Mouse (Mus musculus): ENCODE data around the gene Gnb5. TPM values are rescaled to one million over a fixed set of nuclear protein-coding genes. Genes with fewer than 3 reads are reported as not detected.

Gene Gnb5
- polyA plus RNA-seq, 1 experiment from 2014 or later, result 16.1 TPM

GRCm38 (mm10) chr9:75328047-75328446 lies 22.0 kb downstream of the Gnb5 start:
- DNase-seq (ENCODE audit: low spot score), result no peak
- ATAC-seq (ENCODE audit: low FRiP score, low TSS enrichment), result no peak
- H3K36me3 ChIP-seq (ENCODE audit: control insufficient read depth, insufficient read depth, low read length), result peaks cover 10% of the 10 kb centered on the region
- H3K4me3 ChIP-seq (ENCODE audit: low read depth, low read length), result no peak overlapping the region
- no peak overlapping the region for H3K9ac ChIP-seq (ENCODE audit: low read length)
- no peak overlapping the region for H3K4me2 ChIP-seq (replicated peaks; ENCODE audit: low read depth)
- TF ChIP-seq CTCF (IDR thresholded peaks at IDR 0.05; ENCODE audit: low read depth) (no peak), EP300 (optimal IDR thresholded peaks at IDR 0.05) (no peak)
- no peaks in the 10 kb centered on the region for H3K27me3 ChIP-seq (ENCODE audit: control insufficient read depth, insufficient read depth, low read length)
- 93% methylated on average over 3 of the region's 3 CpGs for WGBS
- no peaks in the 10 kb centered on the region for H3K9me3 ChIP-seq (ENCODE audit: control insufficient read depth, low read length)
- no peak overlapping the region for H3K27ac ChIP-seq (replicated peaks)
- no peaks in the 10 kb centered on the region for H3K4me1 ChIP-seq (replicated peaks; ENCODE audit: control insufficient read depth, insufficient read depth)

- Histone ChIP-seq H3K4me1 (replicated peaks; ENCODE audit: control insufficient read depth, insufficient read depth) (no peaks in the 10 kb centered on the region), H3K27ac (replicated peaks) (no peak overlapping the region), H3K36me3 (ENCODE audit: control insufficient read depth, insufficient read depth, low read length) (peaks cover 17% of the 10 kb centered on the region), H3K9ac (ENCODE audit: low read length) (no peak overlapping the region), H3K9me3 (ENCODE audit: control insufficient read depth, low read length) (no peaks in the 10 kb centered on the region), H3K4me2 (replicated peaks; ENCODE audit: low read depth) (no peak overlapping the region), H3K27me3 (ENCODE audit: control insufficient read depth, insufficient read depth, low read length) (no peaks in the 10 kb centered on the region), H3K4me3 (ENCODE audit: low read depth, low read length) (no peak overlapping the region)
- WGBS, result 93% methylated on average over 8 of the region's 8 CpGs
- no peak for DNase-seq (ENCODE audit: low spot score)
- ATAC-seq (ENCODE audit: low FRiP score, low TSS enrichment), result no peak
- no peak for TF ChIP-seq EP300 (optimal IDR thresholded peaks at IDR 0.05)
- TF ChIP-seq CTCF (IDR thresholded peaks at IDR 0.05; ENCODE audit: low read depth), result no peak
Measured at GRCm38 (mm10) chr9:75330821-75331220, 24.7 kb downstream of the Gnb5 start.

- WGBS, result 75% methylated on average over 4 of the region's 4 CpGs
- no peak for ATAC-seq (ENCODE audit: low FRiP score, low TSS enrichment)
- peak; percentile 32 for TF ChIP-seq CTCF (IDR thresholded peaks at IDR 0.05; ENCODE audit: low read depth)
- TF ChIP-seq EP300 (optimal IDR thresholded peaks at IDR 0.05), result no peak
- Histone ChIP-seq H3K4me2 (replicated peaks; ENCODE audit: low read depth) (no peak overlapping the region), H3K9me3 (ENCODE audit: control insufficient read depth, low read length) (no peaks in the 10 kb centered on the region), H3K27me3 (ENCODE audit: control insufficient read depth, insufficient read depth, low read length) (no peaks in the 10 kb centered on the region), H3K4me3 (ENCODE audit: low read depth, low read length) (no peak overlapping the region), H3K36me3 (ENCODE audit: control insufficient read depth, insufficient read depth, low read length) (peaks cover 24% of the 10 kb centered on the region), H3K4me1 (replicated peaks; ENCODE audit: control insufficient read depth, insufficient read depth) (no peaks in the 10 kb centered on the region), H3K9ac (ENCODE audit: low read length) (no peak overlapping the region), H3K27ac (replicated peaks) (no peak overlapping the region)
- no peak for DNase-seq (ENCODE audit: low spot score)
Measured at GRCm38 (mm10) chr9:75334440-75334839, 28.4 kb downstream of the Gnb5 start.

GRCm38 (mm10) chr9:75338016-75338415 lies 31.9 kb downstream of the Gnb5 start:
- 87% methylated on average over 6 of the region's 6 CpGs for WGBS
- H3K9ac ChIP-seq (ENCODE audit: low read length), result no peak overlapping the region
- ATAC-seq (ENCODE audit: low FRiP score, low TSS enrichment) (no peak), DNase-seq (ENCODE audit: low spot score) (no peak)
- H3K4me2 ChIP-seq (replicated peaks; ENCODE audit: low read depth), result no peak overlapping the region
- TF ChIP-seq EP300 (optimal IDR thresholded peaks at IDR 0.05) (no peak), CTCF (IDR thresholded peaks at IDR 0.05; ENCODE audit: low read depth) (no peak)
- peaks cover 20% of the 10 kb centered on the region for H3K36me3 ChIP-seq (ENCODE audit: control insufficient read depth, insufficient read depth, low read length)
- H3K9me3 ChIP-seq (ENCODE audit: control insufficient read depth, low read length), result no peaks in the 10 kb centered on the region
- H3K27me3 ChIP-seq (ENCODE audit: control insufficient read depth, insufficient read depth, low read length), result no peaks in the 10 kb centered on the region
- H3K4me3 ChIP-seq (ENCODE audit: low read depth, low read length), result no peak overlapping the region
- H3K27ac ChIP-seq (replicated peaks), result no peak overlapping the region
- no peaks in the 10 kb centered on the region for H3K4me1 ChIP-seq (replicated peaks; ENCODE audit: control insufficient read depth, insufficient read depth)

GRCm38 (mm10) chr9:75342433-75342832 lies 36.3 kb downstream of the Gnb5 start:
- no peak overlapping the region for H3K4me3 ChIP-seq (ENCODE audit: low read depth, low read length)
- no peaks in the 10 kb centered on the region for H3K9me3 ChIP-seq (ENCODE audit: control insufficient read depth, low read length)
- no peaks in the 10 kb centered on the region for H3K27me3 ChIP-seq (ENCODE audit: control insufficient read depth, insufficient read depth, low read length)
- no peak overlapping the region for H3K27ac ChIP-seq (replicated peaks)
- peaks cover 8% of the 10 kb centered on the region; the same call in 1 of the 2 replicates for H3K36me3 ChIP-seq (ENCODE audit: control insufficient read depth, insufficient read depth, low read length)
- 72% methylated on average over 4 of the region's 4 CpGs for WGBS
- no peak for ATAC-seq (ENCODE audit: low FRiP score, low TSS enrichment)
- no peak for TF ChIP-seq EP300 (optimal IDR thresholded peaks at IDR 0.05)
- no peak for TF ChIP-seq CTCF (IDR thresholded peaks at IDR 0.05; ENCODE audit: low read depth)
- H3K4me1 ChIP-seq (replicated peaks; ENCODE audit: control insufficient read depth, insufficient read depth), result no peaks in the 10 kb centered on the region
- DNase-seq (ENCODE audit: low spot score), result no peak
- H3K4me2 ChIP-seq (replicated peaks; ENCODE audit: low read depth), result no peak overlapping the region
- H3K9ac ChIP-seq (ENCODE audit: low read length), result no peak overlapping the region

- Histone ChIP-seq H3K4me3 (ENCODE audit: low read depth, low read length) (no peak within 1 kb of the TSS), H3K36me3 (ENCODE audit: control insufficient read depth, insufficient read depth, low read length) (peaks cover 2% of the 10 kb centered on the region; the same call in 1 of the 2 replicates), H3K9me3 (ENCODE audit: control insufficient read depth, low read length) (no peaks in the 10 kb centered on the region), H3K4me2 (replicated peaks; ENCODE audit: low read depth) (no peak within 1 kb of the TSS), H3K4me1 (replicated peaks; ENCODE audit: control insufficient read depth, insufficient read depth) (no peaks in the 10 kb centered on the region), H3K27ac (replicated peaks) (no peak within 1 kb of the TSS), H3K27me3 (ENCODE audit: control insufficient read depth, insufficient read depth, low read length) (no peaks in the 10 kb centered on the region), H3K9ac (ENCODE audit: low read length) (no peak within 1 kb of the TSS)
- TF ChIP-seq EP300 (optimal IDR thresholded peaks at IDR 0.05), result no peak
- TF ChIP-seq CTCF (IDR thresholded peaks at IDR 0.05; ENCODE audit: low read depth), result no peak
- 92% methylated on average over 5 of the region's 5 CpGs for WGBS
- ATAC-seq (ENCODE audit: low FRiP score, low TSS enrichment), result no peak
- no peak for DNase-seq (ENCODE audit: low spot score)
Measured at GRCm38 (mm10) chr9:75347458-75347857, 41.4 kb downstream of the Gnb5 start, which contains the start of gene Bcl2l10. Bcl2l10 (plus strand) TSS chr9:75347758.

All from stomach, postnatal 0 days (tissue).